Mouse (Mus musculus) macrophage (primary cell): ENCODE results near the gene Vac14. TPM values are rescaled to one million over a fixed set of nuclear protein-coding genes. Genes with fewer than 3 reads are reported as not detected.

Experiments
- H3K27ac ChIP-seq: fragments of 350-480 bp; formaldehyde crosslinking; 2 replicates; pipeline ENCODE4 v1.9.0; 2021
- H3K36me3 ChIP-seq: fragments of 350-480 bp; formaldehyde crosslinking; 2 replicates; pipeline ENCODE4 v1.9.0; 2021; ENCODE audit errors: inconsistent target
- H3K4me3 ChIP-seq: fragments of 350-480 bp; formaldehyde crosslinking; 2 replicates; pipeline ENCODE4 v1.9.0; 2021; ENCODE audit errors: inconsistent target
- H3K79me2 ChIP-seq: fragments of 350-480 bp; formaldehyde crosslinking; 2 replicates; pipeline ENCODE4 v1.9.0; 2021; ENCODE audit errors: inconsistent target
- WGBS: methylation state at CpG from one replicate; pipeline ENCODE4 v1.1.7; 2026; ENCODE audit warnings: inconsistent platforms; ENCODE audit not compliant: missing documents; 5-methylcytosine and 5-hydroxymethylcytosine counted together
- polyA plus RNA-seq: library from polyadenylated mRNA; stranded (reverse); fragments of 250-400 nt; gene quantifications from 3 replicates; pipeline ENCODE4 v1.2.4, GENCODE M21; 2018; ENCODE audit warnings: inconsistent platforms

The Vac14 gene
- polyA plus RNA-seq, 1 experiment from 2014 or later, result 60.1 TPM

DNA sequence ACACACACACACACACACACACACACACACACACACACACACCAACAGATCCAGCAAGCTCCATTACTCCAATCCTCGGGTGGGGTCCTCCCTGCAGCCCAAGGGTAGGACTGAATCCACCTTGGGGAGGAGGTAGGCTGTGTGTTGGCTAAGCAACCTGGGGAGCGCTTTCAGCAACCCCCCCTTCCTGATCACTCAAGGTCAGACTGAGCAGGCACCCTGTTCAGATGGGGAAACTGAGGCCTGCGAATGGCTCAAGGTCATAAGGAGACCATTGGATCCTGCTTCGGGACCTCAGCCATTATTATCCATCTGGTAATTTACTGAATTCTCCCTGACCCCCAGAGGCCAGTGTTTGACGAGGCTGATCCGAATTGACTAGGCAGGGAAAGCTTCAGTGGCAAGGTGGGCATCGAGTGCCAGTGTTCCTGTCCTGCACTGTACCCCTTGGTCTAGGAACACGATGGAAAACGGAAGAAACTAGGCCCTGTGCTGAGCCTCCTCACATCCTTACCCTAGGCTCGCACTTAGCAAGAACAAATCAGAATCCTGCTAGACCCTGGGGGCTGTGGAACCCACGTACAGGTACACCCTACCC is 104.1 kb downstream of the Vac14 start:
- 78% methylated on average over 11 of the region's 11 CpGs for WGBS
- Histone ChIP-seq H3K4me3 (no peak overlapping the region), H3K27ac (no peak overlapping the region), H3K36me3 (no peaks in the 10 kb centered on the region), H3K79me2 (no peaks in the 10 kb centered on the region)

DNA sequence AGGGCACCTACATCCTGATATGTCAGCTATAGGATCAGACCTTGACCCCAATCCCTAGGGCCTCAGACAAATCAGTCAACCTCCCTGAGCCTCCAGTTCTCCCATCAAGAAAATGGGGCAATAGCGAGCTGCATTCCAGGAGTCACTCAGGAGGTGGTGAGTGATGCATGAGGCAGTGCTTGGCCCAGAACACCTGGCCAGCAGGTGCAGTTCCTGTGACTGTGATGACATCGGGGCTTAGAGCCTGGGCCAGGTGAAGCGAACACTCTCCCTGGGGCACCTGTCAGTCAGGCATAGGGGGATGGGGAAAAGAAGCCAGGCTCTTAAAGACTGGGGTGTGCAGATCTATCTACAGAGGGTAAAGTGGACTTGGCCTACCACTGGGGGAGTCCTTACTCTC is 106.1 kb downstream of the Vac14 start:
- Histone ChIP-seq H3K79me2 (no peaks in the 10 kb centered on the region), H3K36me3 (no peaks in the 10 kb centered on the region), H3K27ac (no peak overlapping the region), H3K4me3 (no peak overlapping the region)
- WGBS, result 92% methylated on average over 3 of the region's 3 CpGs

DNA sequence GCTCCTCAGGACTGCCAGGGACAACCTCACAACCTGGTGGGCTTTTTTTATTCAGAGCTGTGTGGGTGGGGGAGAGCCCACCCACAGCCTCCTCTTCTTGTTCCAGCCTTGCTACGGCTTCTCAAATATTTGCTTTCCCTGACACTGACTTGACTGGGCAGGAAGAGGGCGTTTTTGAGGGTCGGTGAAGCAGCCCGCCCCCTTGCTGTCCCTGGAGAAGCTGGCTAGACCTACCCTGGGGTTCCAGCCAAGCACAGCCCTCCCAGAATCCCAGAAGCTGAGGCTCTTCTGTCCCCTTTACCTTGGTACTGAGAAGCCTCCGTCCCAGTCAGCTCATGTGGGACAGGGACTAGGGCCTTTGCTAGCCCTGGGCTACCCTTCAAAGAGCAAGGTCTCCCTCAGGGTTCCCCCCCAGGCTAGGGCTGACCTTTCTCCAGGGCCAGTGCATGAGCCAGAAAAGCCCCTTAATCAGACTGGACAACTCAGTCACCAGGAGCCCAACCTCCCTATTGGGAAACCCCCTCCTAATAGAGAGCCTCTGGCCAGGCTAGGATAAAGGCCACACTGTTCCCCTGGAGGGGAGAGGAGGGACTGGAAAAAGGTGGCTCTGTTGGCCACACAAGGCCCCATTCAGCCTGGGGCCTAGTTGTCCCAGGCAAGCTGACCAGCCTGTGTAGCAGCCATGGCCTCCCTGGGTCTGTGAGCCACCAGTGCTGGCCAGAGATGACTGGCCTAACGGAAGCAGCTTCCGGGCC is 106.9 kb downstream of the Vac14 start:
- no peak overlapping the region for H3K27ac ChIP-seq
- WGBS, result 77% methylated on average over 7 of the region's 7 CpGs

DNA sequence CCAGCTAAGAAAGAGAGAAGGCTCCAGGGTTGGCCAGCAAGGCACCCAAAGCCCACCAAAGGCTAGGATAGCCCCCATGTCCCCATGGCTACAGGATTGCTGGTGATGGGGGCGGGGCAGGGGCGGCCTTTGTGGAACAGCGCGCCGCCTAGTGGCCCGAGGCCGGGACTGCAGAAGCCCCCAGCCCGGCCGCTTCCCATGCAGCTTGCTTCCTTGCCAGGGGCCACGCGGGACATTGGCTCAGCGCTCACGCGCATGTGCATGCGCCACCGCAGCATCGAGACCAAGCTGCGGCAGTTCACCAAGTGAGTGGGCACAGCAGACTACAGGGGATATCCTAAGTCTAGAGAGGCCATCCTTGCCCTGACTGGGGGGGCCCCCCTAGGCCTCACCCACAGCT is 108.5 kb downstream of the Vac14 start:
- no peaks in the 10 kb centered on the region for H3K79me2 ChIP-seq
- 29% methylated on average over 17 of the region's 18 CpGs for WGBS
- H3K4me3 ChIP-seq, result no peak overlapping the region
- no peaks in the 10 kb centered on the region for H3K36me3 ChIP-seq
- no peak overlapping the region for H3K27ac ChIP-seq

More for the DNA sequence above, 106.9 kb downstream of the Vac14 start:
- no peaks in the 10 kb centered on the region for H3K79me2 ChIP-seq
- no peak overlapping the region for H3K4me3 ChIP-seq
- H3K36me3 ChIP-seq, result no peaks in the 10 kb centered on the region

DNA sequence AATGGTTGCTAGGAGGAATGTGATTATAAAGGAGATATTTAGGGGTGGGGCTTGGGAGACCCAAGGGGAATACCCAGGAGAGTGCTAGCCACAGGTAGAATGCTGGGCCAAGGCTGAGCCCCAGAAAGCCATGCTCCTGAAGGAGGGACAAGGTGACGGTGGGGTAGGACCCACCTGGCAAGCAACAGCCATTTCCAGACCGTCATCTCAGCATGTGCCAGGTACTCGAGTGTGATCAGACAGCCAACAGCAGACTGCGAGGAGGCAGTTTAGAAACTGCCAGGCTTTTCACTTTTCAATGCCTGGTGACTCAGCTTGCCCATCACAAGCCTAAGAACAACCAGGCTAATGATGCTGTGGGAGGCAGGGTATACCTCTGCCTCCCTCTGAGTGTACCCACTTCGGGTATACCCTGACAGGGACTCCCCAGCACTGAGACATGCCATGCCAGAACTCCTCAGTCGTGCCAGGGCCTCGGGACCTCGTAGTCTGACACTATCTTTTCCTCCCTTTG is 113.0 kb downstream of the Vac14 start:
- H3K4me3 ChIP-seq, result no peak overlapping the region
- 96% methylated on average over 8 of the region's 8 CpGs for WGBS
- H3K79me2 ChIP-seq, result no peaks in the 10 kb centered on the region
- no peaks in the 10 kb centered on the region for H3K36me3 ChIP-seq
- no peak overlapping the region for H3K27ac ChIP-seq

DNA sequence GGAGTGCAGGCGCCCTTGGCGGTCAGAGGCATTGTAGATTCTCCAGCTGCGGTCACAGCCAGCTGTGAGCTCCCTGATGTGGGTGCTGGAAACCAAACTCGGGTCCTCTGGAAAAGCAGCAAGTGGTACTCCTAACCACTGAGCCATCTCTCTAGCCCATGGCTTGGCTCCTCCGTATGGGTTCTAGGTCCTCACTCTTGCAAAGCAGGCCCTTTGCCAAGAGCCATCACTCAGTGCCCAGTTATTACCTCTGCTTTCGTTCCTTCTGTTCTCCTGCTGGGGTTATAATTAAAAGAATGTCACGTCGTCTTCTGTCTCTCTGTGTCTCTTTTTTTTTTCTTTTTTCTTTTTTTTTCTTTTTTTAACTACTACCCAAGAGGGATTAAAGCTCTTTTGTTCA is 114.7 kb downstream of the Vac14 start:
- no peak overlapping the region for H3K27ac ChIP-seq
- H3K36me3 ChIP-seq, result no peaks in the 10 kb centered on the region
- WGBS, result 97% methylated on average over 8 of the region's 8 CpGs
- H3K4me3 ChIP-seq, result no peak overlapping the region
- H3K79me2 ChIP-seq, result no peaks in the 10 kb centered on the region

DNA sequence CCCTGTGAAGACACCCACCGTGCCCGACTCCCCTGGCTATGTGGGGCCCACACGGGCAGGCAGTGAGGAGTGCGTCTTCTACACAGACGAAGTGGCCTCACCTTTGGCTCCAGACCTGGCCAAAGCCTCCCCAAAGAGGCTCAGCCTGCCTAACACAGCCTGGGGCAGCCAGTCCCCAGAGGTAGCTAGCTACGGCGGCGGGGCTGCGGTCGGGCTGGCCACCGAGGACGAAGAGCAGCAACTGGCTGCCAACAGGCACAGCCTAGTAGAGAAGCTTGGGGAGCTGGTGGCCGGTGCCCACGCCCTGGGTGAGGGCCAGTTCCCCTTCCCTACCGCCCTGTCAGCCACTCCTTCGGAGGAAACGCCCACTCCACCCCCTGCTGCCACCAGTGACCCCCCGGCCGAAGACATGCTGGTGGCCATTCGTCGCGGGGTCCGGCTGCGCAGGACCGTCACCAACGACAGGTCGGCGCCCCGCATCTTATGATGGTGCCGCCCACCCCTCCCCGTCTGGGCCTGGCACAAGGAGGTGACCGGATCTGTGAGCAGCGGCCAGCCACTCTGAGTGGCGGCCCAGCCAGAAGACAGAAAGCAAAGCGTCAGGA is 120.3 kb downstream of the Vac14 start:
- H3K79me2 ChIP-seq, result no peaks in the 10 kb centered on the region
- no peak overlapping the region for H3K4me3 ChIP-seq
- WGBS, result 95% methylated on average over 27 of the region's 35 CpGs
- H3K36me3 ChIP-seq, result no peaks in the 10 kb centered on the region
- no peak overlapping the region for H3K27ac ChIP-seq

DNA sequence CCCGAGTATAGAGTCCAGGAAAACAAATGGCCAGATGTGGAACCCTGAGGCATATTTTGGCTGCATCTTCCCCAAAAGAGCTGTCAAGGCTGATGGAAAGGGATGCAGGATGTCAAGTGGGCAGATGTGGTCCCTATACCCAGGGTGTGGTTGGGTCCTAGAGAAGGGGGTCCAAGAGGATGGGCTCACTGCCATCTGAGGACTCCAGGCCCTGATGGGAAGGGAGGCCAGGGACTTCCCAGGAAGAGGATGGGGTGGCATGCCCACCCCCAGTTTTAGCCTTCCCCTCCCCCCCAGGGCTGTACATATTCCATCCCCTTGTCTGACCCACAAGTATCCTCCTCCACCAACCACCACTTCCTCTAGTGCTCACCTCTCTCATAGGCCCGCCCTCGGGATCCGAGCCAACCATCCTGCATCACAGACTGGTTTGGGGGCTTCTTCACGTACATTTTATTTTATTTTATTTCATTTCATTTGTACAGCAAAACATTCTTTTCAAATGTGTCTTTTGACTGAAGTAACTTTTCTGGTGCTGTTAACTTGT is 122.3 kb downstream of the Vac14 start:
- 74% methylated on average over 5 of the region's 5 CpGs for WGBS
- no peak overlapping the region for H3K27ac ChIP-seq
- no peaks in the 10 kb centered on the region for H3K36me3 ChIP-seq

DNA sequence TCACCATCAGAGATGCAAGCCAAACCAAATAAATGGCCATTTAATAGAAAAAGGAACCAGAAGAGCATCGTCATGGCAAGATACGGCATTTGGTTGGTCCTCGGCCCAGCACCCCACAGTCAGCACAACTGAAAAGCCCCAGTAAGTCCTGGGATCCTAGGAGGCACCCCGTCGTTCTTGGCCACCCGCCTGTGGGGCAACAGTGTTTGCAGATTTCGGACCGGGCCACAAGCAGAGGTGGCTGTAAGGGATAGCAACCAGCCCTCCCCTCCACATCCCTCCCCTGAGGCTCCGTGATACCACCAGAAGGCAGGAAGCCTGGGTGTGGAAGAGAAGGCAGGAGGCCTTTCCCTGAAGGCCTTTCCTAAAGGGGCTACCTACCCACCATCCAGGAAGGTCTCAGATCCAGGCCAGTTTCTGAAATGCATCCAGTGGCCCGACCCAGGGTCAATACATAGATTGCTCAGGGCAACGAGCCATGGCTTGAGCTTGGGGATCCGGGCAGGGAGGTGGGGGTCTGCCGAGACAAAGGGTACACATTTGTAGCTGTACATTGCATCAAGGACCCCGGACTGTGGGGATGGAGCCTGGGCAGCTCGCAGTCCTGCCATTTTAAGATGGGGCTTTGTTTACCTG is 123.5 kb downstream of the Vac14 start:
- H3K27ac ChIP-seq, result no peak overlapping the region
- no peak overlapping the region for H3K4me3 ChIP-seq
- 81% methylated on average over 12 of the region's 15 CpGs for WGBS
- H3K36me3 ChIP-seq, result no peaks in the 10 kb centered on the region
- H3K79me2 ChIP-seq, result no peaks in the 10 kb centered on the region

More for the DNA sequence above, 122.3 kb downstream of the Vac14 start:
- H3K79me2 ChIP-seq, result no peaks in the 10 kb centered on the region
- H3K4me3 ChIP-seq, result no peak overlapping the region

DNA sequence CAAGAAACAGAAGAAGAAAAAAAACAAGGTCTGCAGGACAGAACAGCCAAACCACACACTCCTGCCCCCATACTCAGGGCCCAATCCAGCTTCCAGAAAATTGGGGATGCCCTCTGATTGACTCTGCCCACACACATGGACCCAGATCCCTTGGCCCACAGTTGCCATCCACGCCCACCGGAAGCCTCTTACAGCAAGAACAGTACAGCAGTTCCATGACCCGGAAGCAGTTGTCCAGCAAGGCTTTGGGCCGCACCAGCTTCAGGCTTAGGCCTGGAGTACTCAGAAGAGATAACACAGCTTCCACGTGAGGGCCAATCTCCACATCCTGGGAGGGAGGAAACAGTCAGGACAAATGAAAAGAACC is 124.0 kb downstream of the Vac14 start:
- Histone ChIP-seq H3K27ac (no peak overlapping the region), H3K79me2 (no peaks in the 10 kb centered on the region), H3K4me3 (no peak overlapping the region), H3K36me3 (no peaks in the 10 kb centered on the region)
- 98% methylated on average over 5 of the region's 5 CpGs for WGBS

DNA sequence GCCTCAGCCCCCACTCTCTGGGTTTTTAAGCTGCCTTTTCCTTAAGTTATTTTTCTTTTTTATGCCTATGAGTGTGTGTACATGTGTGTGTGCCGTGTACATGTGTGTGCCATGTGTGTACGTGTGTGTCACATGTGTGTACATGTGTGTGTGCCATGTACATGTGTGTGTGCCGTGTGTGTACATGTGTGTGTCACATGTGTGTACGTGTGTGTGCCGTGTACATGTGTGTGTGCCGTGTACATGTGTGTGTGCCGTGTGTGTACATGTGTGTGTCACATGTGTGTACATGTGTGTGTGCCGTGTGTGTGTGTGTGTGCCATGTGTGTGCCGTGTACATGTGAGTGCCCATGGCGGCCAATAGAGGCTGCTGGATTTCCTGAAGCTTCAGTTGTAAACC is 126.8 kb downstream of the Vac14 start:
- H3K79me2 ChIP-seq, result no peaks in the 10 kb centered on the region
- H3K27ac ChIP-seq, result no peak overlapping the region
- no peaks in the 10 kb centered on the region for H3K36me3 ChIP-seq
- 95% methylated on average over 10 of the region's 10 CpGs for WGBS
- no peak overlapping the region for H3K4me3 ChIP-seq

DNA sequence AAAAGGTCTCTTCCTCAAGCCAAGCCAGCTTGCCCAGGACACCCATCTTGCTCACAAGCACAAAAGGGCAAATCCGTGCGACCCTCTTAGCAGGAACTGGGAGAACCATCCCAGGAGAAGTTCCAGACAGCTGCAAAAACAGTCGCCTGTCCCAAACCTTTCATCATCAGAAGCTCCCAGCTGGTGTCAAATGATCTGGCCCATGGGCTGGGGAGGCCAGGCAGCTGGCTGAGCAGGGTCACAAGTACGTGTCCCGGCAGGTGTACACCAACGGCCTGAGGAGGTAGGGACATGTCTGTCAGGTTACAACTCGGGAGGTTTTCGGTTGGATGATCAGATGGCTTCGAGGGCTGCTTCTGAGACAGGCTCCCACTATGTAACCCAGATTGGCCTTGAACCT is 128.3 kb downstream of the Vac14 start:
- no peak overlapping the region for H3K4me3 ChIP-seq
- no peaks in the 10 kb centered on the region for H3K79me2 ChIP-seq
- no peak overlapping the region for H3K27ac ChIP-seq
- no peaks in the 10 kb centered on the region for H3K36me3 ChIP-seq
- WGBS, result 83% methylated on average over 9 of the region's 9 CpGs

DNA sequence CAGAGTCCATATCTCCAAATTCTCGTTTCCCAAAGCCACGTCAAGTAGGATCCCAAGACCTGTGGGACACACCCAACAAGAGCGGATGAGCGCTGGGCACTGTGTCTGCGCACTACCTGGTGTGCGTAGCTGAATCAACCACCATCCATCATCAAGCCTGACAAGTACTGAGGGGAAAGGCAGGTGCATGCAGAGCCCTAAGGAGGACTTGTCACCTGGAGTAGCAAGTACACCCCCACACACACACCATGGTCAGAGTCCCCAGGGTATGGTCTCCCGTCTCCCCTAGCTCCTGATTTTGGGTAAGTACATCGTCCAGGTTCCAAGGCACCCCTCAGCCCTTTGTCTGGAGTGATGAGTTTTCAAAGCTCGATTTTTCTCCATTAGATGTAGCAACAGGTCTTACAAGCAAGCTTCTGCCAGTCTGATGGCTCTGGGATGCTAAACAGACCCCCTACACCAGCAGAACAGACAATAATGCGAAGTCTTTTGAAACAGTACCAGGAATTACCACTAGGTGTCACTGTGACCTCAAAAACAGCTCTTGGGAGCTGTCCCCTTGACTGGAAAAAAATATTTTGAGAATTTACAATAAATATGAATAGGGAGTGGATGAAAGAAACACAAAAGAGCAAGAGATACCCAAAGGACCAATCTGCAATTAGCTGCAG is 131.2 kb downstream of the Vac14 start:
- 58% methylated on average over 10 of the region's 10 CpGs for WGBS
- Histone ChIP-seq H3K4me3 (no peak overlapping the region), H3K27ac (no peak overlapping the region), H3K79me2 (no peaks in the 10 kb centered on the region), H3K36me3 (no peaks in the 10 kb centered on the region)

DNA sequence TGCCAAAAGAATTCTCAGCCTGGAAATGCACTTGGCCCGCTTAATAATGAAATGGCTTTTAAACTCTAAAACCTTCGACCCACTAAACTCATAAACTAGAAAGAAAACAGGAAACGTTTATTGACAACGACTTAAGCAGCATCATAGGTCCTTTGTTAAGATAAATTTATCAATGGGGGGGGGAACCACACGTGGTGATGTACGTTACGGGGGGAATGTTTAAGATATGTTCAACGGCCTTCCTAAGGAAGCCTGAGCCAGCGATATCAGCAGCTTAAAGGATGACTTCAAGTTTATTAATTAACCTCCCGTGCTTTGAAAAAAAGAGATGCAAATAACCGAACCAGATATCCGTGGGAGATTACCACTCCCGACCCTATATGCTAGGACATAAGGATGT is 131.9 kb downstream of the Vac14 start:
- Histone ChIP-seq H3K27ac (no peak overlapping the region), H3K79me2 (no peaks in the 10 kb centered on the region), H3K36me3 (no peaks in the 10 kb centered on the region), H3K4me3 (no peak overlapping the region)
- 57% methylated on average over 13 of the region's 13 CpGs for WGBS
